Mouse (Mus musculus) intestine, postnatal 0 days (tissue): ENCODE results near the gene Gm2056. TPM values are rescaled to one million over a fixed set of nuclear protein-coding genes. Genes with fewer than 3 reads are reported as not detected.
"Not testable (repeated sequence)": the region's sequence is repeated elsewhere in the genome, so short reads cannot be mapped to it uniquely, and the experiment has no call there.

ENCODE experiments used
- ATAC-seq: fragments of 200-750 bp; cut with Nextera tagmentation; 2 replicates; pipeline ENCODE4 v1.8.0; 2017; ENCODE audit warnings: mild to moderate bottlenecking, moderate TSS enrichment, moderate library complexity
- H3K27ac ChIP-seq: fragments of 300-500 bp; sonication (generic); 2 replicates; pipeline ENCODE4 v1.5.1; 2014; ENCODE audit warnings: mild to moderate bottlenecking, low read depth, low read length, moderate library complexity
- H3K27me3 ChIP-seq: fragments of 300-500 bp; sonication (generic); replicated peaks from 2 replicates; pipeline ENCODE4 v1.6.1; 2014; ENCODE audit warnings: low read length, mixed read lengths; ENCODE audit not compliant: control insufficient read depth, insufficient read depth
- H3K36me3 ChIP-seq: fragments of 300-500 bp; sonication (generic); 2 replicates; pipeline ENCODE4 v1.6.1; 2014; ENCODE audit warnings: mild to moderate bottlenecking, moderate library complexity; ENCODE audit not compliant: control insufficient read depth, insufficient read depth
- H3K4me1 ChIP-seq: fragments of 300-500 bp; sonication (generic); replicated peaks from 2 replicates; pipeline ENCODE4 v1.6.1; 2014; ENCODE audit warnings: antibody characterized with exemption, low read length, mixed read lengths; ENCODE audit not compliant: control insufficient read depth, insufficient read depth
- H3K4me2 ChIP-seq: fragments of 300-500 bp; sonication (generic); replicated peaks from 2 replicates; pipeline ENCODE4 v1.6.1; 2014; ENCODE audit warnings: low read depth, mild to moderate bottlenecking, moderate library complexity
- H3K4me3 ChIP-seq: fragments of 300-500 bp; sonication (generic); 2 replicates; pipeline ENCODE4 v1.5.1; 2014; ENCODE audit warnings: low read depth, low read length
- H3K9ac ChIP-seq: fragments of 300-500 bp; sonication (generic); 2 replicates; pipeline ENCODE4 v1.6.1; 2014; ENCODE audit warnings: mild to moderate bottlenecking, low read depth, low read length
- H3K9me3 ChIP-seq: fragments of 300-500 bp; sonication (generic); 2 replicates; pipeline ENCODE4 v1.6.1; 2016; ENCODE audit warnings: mixed run types; ENCODE audit not compliant: control insufficient read depth
- WGBS: fragments of 180-500 bp; shearing (Covaris S2); extraction: QIAGEN DNeasy Blood & Tissue Kit; methylation state at CpG from one replicate; pipeline ENCODE4 v1.1.7; 2014; 5-methylcytosine and 5-hydroxymethylcytosine counted together
- polyA plus RNA-seq: library from polyadenylated mRNA; unstranded; fragments of >200 nt; fragmentation: Nextera tagmentation; extraction: Ambion mirVana; gene quantifications from 2 replicates; pipeline ENCODE4 v1.2.1, GENCODE M21; 2015

Gene Gm2056
- not detected in 2 replicates for polyA plus RNA-seq

DNA sequence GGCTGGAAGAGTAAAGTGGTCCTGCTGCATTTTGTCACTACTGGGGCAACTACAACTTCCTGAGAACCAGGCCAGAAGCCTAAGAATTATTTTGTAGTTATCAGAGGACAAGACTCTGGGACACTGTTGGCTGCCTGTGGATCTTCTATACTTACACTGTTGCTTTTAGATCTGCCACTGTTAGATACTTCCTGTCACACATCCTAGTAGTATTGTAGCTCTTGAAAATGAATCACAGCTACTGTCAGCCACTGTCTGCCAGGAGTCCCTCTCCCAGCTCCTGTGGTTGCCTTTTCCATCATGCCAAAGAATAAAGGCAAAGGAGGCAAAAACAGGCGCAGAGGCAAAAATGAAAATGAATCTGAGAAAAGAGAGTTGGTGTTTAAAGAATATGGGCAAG lies at the start of gene Gm2056:
Gene Gm2056, plus strand, starts transcription at position 301 of the 400 bp plus-strand sequence.
- WGBS = 78% methylated on average over 1 of the region's 1 CpGs
- H3K9me3 ChIP-seq, H3K36me3 ChIP-seq, H3K9ac ChIP-seq, H3K27ac ChIP-seq, H3K4me2 ChIP-seq, H3K4me3 ChIP-seq, ATAC-seq, H3K27me3 ChIP-seq, H3K4me1 ChIP-seq: not testable (repeated sequence)

DNA sequence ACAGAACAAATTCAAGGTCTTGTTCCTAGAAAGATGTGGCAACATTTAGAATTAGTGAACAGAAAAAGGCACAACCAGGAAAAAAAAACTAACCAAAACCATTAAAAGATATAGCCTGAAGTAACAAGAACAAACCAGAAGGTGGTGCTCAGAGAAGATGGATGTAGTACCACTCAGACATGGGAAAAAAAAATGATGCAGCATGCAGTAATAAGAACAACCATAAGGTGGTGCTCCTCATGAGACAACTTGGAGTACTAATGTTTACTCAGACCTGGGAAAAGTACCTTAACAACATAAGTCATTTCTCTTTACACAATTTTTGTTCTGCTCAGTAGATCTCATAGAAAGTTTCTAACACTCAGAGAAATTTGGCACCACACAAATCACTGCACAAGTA lies 42.8 kb upstream of the Gm2056 start:
- not testable (repeated sequence) for H3K9ac ChIP-seq, H3K36me3 ChIP-seq, H3K4me1 ChIP-seq, H3K27me3 ChIP-seq, ATAC-seq, H3K4me2 ChIP-seq, H3K27ac ChIP-seq, H3K9me3 ChIP-seq, H3K4me3 ChIP-seq

DNA sequence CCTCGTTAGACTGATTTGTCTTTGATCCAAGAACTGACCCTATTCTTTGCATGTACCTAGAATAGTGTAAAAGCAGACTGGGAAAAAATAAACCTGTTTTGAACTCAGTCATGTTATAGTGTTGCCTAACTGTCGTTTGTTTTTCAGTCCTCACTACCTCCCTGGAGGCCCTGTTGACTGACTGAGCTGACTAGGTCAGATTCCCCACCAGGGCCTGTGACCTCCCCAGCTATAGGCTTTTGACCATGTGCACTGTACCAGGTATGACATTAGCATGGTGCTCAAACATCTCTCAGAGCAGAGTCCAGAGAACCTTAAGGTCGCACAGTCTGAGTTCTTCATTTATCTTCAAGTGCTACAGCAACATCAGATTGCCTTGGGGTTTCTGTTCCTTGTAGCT lies 22.7 kb upstream of the Gm2056 start:
- not testable (repeated sequence) for ATAC-seq, H3K9me3 ChIP-seq, H3K36me3 ChIP-seq, H3K9ac ChIP-seq, H3K4me2 ChIP-seq, H3K27ac ChIP-seq, H3K27me3 ChIP-seq, H3K4me3 ChIP-seq, H3K4me1 ChIP-seq
- WGBS = 51% methylated on average over 3 of the region's 3 CpGs

DNA sequence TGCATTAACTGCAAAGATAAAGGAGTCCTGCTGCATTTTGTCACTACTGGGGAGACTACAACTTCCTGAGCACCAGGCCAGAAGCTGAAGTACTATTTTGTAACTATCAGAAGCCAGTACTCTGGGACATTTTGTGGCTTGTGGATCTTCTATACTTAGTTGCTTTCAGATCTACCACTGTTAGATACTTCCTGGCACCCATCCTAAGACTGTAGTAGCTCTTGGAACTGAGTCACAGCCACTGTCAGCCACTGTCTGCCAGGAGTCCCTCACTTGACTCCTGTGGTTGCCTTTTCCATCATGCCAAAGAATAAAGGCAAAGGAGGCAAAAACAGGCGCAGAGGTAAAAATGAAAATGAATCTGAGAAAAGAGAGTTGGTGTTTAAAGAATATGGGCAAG lies 15.3 kb upstream of the Gm2056 start, which contains the start of gene Gm2075:
Gene Gm2075, plus strand, starts transcription at position 301 of the 400 bp plus-strand sequence.
- WGBS = no CpG with 5 or more reads among the region's 1 CpGs
- not testable (repeated sequence) for H3K4me3 ChIP-seq, H3K36me3 ChIP-seq, H3K9me3 ChIP-seq, H3K27me3 ChIP-seq, H3K27ac ChIP-seq, H3K4me1 ChIP-seq, H3K4me2 ChIP-seq, ATAC-seq, H3K9ac ChIP-seq

DNA sequence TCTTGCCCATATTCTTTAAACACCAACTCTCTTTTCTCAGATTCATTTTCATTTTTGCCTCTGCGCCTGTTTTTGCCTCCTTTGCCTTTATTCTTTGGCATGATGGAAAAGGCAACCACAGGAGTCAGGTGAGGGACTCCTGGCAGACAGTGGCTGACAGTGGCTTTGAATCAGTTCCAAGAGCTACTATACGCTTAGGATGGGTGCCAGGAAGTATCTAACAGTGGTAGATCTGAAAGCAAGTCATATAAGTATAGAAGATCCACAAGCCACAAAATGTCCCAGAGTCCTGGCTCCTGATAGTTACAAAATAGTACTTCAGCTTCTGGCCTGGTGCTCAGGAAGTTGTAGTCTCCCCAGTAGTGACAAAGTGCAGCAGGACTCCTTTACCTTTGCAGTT lies 8.1 kb upstream of the Gm2056 start, which contains the start of gene Gm6803:
Gene Gm6803, minus strand, starts transcription at position 101 of the 400 bp plus-strand sequence.
- H3K4me3 ChIP-seq, H3K36me3 ChIP-seq, H3K9ac ChIP-seq, H3K4me1 ChIP-seq, H3K27ac ChIP-seq, H3K27me3 ChIP-seq, H3K9me3 ChIP-seq, H3K4me2 ChIP-seq, ATAC-seq: not testable (repeated sequence)
- 69% methylated on average over 1 of the region's 2 CpGs for WGBS

DNA sequence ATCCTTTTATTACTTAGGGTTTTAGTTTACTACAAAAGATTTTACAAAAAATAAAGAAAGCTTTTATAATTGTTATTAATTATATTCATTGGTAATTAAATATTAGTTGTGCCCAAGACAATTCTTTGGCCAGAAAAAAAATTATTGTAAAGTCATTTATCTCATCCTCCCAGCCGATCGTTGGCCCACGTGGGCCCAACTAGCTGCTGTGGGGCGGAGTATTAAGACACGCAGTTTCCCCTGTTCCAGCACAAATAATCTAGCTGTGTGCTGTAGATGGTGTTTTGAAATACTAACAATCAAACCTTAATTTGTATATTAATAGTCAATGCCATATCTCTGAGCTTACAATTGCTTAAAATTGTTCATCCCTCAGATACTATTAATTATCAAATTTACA lies 5.4 kb downstream of the Gm2056 start:
- H3K27ac ChIP-seq, H3K4me3 ChIP-seq, H3K4me2 ChIP-seq, H3K9ac ChIP-seq, ATAC-seq, H3K27me3 ChIP-seq, H3K9me3 ChIP-seq, H3K4me1 ChIP-seq, H3K36me3 ChIP-seq: not testable (repeated sequence)
- WGBS = 90% methylated on average over 5 of the region's 5 CpGs

DNA sequence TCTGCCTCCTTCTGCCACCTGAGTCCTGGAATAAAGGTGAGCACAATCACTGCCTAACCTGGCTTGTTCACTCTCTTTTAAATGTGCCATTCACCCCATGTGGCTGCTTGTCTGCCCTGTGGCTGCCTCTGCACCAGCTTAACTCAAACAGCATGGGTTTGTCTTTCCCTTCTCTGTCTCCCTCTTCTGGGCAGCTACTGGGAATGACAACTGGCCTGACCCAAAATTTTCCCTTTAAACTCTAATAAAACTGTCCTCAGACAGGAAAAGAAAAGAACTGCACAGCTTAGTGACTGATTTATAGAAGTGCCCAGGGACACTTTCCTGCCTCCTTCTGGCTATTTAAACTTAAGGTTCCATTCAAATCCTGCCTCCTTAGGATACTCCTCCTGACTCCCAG lies 12.3 kb downstream of the Gm2056 start:
- H3K27me3 ChIP-seq, H3K36me3 ChIP-seq, H3K27ac ChIP-seq, H3K9ac ChIP-seq, H3K9me3 ChIP-seq, H3K4me3 ChIP-seq, ATAC-seq, H3K4me1 ChIP-seq, H3K4me2 ChIP-seq: not testable (repeated sequence)

DNA sequence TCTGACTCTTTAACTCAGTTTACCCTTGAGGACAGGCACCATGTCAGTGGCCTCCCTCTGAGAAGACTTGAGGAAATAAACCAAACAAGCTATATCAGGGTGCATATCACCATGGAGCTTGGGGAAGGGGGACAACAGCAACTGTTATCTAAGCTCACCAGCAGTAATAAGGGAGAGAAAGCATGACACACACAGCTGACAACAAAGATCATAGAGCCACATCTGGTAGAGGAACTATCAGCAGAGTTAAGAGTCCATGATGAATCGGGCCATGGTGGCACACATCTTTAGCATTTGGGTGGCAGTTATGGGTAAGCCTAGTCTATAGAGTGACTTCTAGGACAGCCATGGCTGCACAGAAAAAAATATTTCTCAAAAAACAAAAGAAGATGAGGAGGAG lies 12.9 kb downstream of the Gm2056 start:
- not testable (repeated sequence) for H3K9ac ChIP-seq, H3K9me3 ChIP-seq, H3K4me3 ChIP-seq, H3K36me3 ChIP-seq, ATAC-seq, H3K4me1 ChIP-seq, H3K27ac ChIP-seq, H3K27me3 ChIP-seq, H3K4me2 ChIP-seq
- WGBS = 80% methylated on average over 1 of the region's 1 CpGs

DNA sequence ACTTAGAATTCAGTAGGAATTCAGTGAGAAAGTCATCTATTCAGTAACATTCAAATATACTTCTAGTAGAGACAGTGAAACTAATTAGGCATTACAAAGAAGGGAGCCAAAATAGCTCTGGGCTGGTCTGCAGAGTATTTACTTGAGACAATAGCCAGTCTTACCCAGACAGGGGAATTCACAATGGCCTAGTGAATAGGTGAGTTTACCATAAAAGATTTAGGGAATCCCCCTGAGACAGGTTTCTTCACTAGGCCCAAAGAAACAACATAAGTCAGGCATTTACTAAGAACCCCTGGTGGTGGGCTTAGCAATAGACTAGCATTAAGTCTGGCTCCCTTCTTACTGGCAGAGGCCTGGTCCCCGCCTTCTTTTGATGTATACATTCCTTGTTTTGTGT lies 18.4 kb downstream of the Gm2056 start:
- H3K4me1 ChIP-seq, H3K9me3 ChIP-seq, ATAC-seq, H3K27me3 ChIP-seq, H3K4me2 ChIP-seq, H3K36me3 ChIP-seq, H3K27ac ChIP-seq, H3K4me3 ChIP-seq, H3K9ac ChIP-seq: not testable (repeated sequence)
- 63% methylated on average over 1 of the region's 1 CpGs for WGBS
